Mouse (Mus musculus): ENCODE data around the gene Ranbp3.

- TF ChIP-seq CTCF (conservative IDR thresholded peaks at IDR 0.05 in 1 of 2, IDR thresholded peaks at IDR 0.05 in 1 of 2; ENCODE audit: low read depth in 2 of 2, low read length in 2 of 2) (no peak), USF1 (IDR thresholded peaks at IDR 0.05; ENCODE audit: low read depth, low read length) (no peak), POLR2A (IDR thresholded peaks at IDR 0.05; ENCODE audit: low read depth, low read length) (no peak), POLR2AphosphoS2 (IDR thresholded peaks at IDR 0.05; ENCODE audit: low read depth, low read length) (no peak), NELFE (IDR thresholded peaks at IDR 0.05; ENCODE audit: low read depth, low read length) (no peak), RCOR1 (conservative IDR thresholded peaks at IDR 0.05; ENCODE audit: low read depth, low read length) (no peak), JUN (IDR thresholded peaks at IDR 0.05; ENCODE audit: insufficient read depth, low read depth, low read length) (no peak), MAX (IDR thresholded peaks at IDR 0.05; ENCODE audit: low read length) (no peak), EP300 (IDR thresholded peaks at IDR 0.05; ENCODE audit: low read length) (no peak), E2F4 (IDR thresholded peaks at IDR 0.05; ENCODE audit: insufficient replicate concordance, low read depth, low read length) (no peak), ZMIZ1 (IDR thresholded peaks at IDR 0.05; ENCODE audit: low read depth, low read length) (no peak), IRF4 (IDR thresholded peaks at IDR 0.05; ENCODE audit: low read depth, low read length) (no peak)
Measured at GRCm38 (mm10) chr17:56728117-56728516, 55.0 kb downstream of the Ranbp3 start.

Measured in CH12.LX (cell line).